Comparison of ENCODE assay signal across 30 mouse cellular contexts in the genomic region with DNA sequence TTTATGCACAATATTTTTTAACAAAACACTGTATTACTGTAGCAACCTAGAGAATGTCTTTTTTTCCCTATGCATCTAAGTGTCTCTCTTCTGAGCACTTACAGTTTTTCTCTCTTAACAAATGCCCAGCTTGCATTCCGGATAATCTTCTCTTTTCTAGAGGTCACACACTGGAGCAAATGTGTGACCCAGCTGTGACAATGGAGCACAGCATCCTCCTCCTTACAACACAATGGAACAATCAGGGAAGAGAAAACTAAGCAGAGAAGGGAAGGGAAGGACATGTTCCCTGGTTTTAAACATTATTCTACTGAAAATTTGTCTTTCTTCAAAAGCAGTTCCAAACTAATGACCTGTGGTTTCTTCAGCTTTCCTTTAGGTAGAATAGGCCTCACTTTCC.
"Had no signal": no experiment of that assay in that cellular context is flagged by ENCODE, and none has a peak within 500 bp of the region (broad histone marks: within the 10 kb centered on the region; RNA-seq: fewer than 3 reads in every experiment).

No protein-coding gene starts in this region.

- H3K9ac ChIP-seq: limb, embryonic 12.5 days; limb, embryonic 13.5 days; limb, embryonic 15.5 days; liver, embryonic 12.5 days; liver, embryonic 13.5 days; liver, embryonic 14.5 days; liver, embryonic 15.5 days; liver, postnatal 0 days; lung, embryonic 14.5 days; lung, embryonic 15.5 days; midbrain, embryonic 12.5 days; midbrain, embryonic 13.5 days; midbrain, embryonic 15.5 days; neural tube, embryonic 12.5 days had no signal

- DNase-seq: left cerebral cortex, postnatal 4 days; liver; liver, embryonic 13.5 days; liver, postnatal 0 days; lung, adult 18-20 months; lung, adult 2 months; lung, embryonic 14.5 days; lung, postnatal 10 days; lung, postnatal 14 days; lung, postnatal 36 days; lung, postnatal 4 days; midbrain, embryonic 14.5 days had no signal

- H3K9me3 ChIP-seq: limb, embryonic 10.5 days; limb, embryonic 12.5 days; limb, embryonic 13.5 days; limb, embryonic 15.5 days; liver, embryonic 12.5 days; liver, embryonic 13.5 days; liver, embryonic 15.5 days; lung, embryonic 15.5 days; megakaryocyte, embryonic 14.5 days; midbrain, embryonic 10.5 days; midbrain, embryonic 12.5 days; midbrain, embryonic 13.5 days; midbrain, embryonic 15.5 days; neural tube, embryonic 12.5 days had no signal

- H3K4me1 ChIP-seq: limb, embryonic 10.5 days; limb, embryonic 12.5 days; limb, embryonic 13.5 days; limb, embryonic 15.5 days; liver, embryonic 12.5 days; liver, embryonic 13.5 days; liver, embryonic 15.5 days; lung, embryonic 15.5 days; megakaryocyte, embryonic 14.5 days; midbrain, embryonic 12.5 days; midbrain, embryonic 15.5 days; neural tube, embryonic 12.5 days had no signal

- H3K36me3 ChIP-seq: limb, embryonic 10.5 days; limb, embryonic 12.5 days; limb, embryonic 13.5 days; limb, embryonic 15.5 days; liver, embryonic 12.5 days; liver, embryonic 13.5 days; liver, embryonic 15.5 days; lung, embryonic 15.5 days; midbrain, embryonic 10.5 days; midbrain, embryonic 12.5 days; midbrain, embryonic 13.5 days; midbrain, embryonic 15.5 days; neural tube, embryonic 12.5 days had no signal

- H3K27me3 ChIP-seq: limb, embryonic 12.5 days; limb, embryonic 13.5 days; limb, embryonic 15.5 days; liver, embryonic 12.5 days; liver, embryonic 13.5 days; liver, embryonic 15.5 days; lung, embryonic 15.5 days; megakaryocyte, embryonic 14.5 days; midbrain, embryonic 12.5 days; midbrain, embryonic 13.5 days; midbrain, embryonic 15.5 days; neural tube, embryonic 12.5 days had no signal

- H3K4me3 ChIP-seq: limb, embryonic 10.5 days; limb, embryonic 12.5 days; limb, embryonic 13.5 days; limb, embryonic 15.5 days; liver, embryonic 12.5 days; liver, embryonic 13.5 days; liver, embryonic 15.5 days; lung, embryonic 15.5 days; megakaryocyte, embryonic 14.5 days; midbrain, embryonic 10.5 days; midbrain, embryonic 12.5 days; midbrain, embryonic 13.5 days; midbrain, embryonic 15.5 days; myocyte; neural tube, embryonic 12.5 days had no signal

- H3K27ac ChIP-seq: limb, embryonic 10.5 days; limb, embryonic 12.5 days; limb, embryonic 13.5 days; limb, embryonic 15.5 days; liver, embryonic 12.5 days; liver, embryonic 13.5 days; liver, embryonic 14.5 days; liver, embryonic 15.5 days; lung, embryonic 15.5 days; macrophage; midbrain, embryonic 10.5 days; midbrain, embryonic 12.5 days; midbrain, embryonic 13.5 days; midbrain, embryonic 15.5 days; neural tube, embryonic 12.5 days had no signal

- H3K4me2 ChIP-seq: limb, embryonic 12.5 days; limb, embryonic 13.5 days; limb, embryonic 15.5 days; liver, embryonic 12.5 days; liver, embryonic 13.5 days; liver, embryonic 15.5 days; lung, embryonic 14.5 days; lung, embryonic 15.5 days; midbrain, embryonic 11.5 days; midbrain, embryonic 12.5 days; midbrain, embryonic 13.5 days; midbrain, embryonic 15.5 days; neural tube, embryonic 12.5 days had no signal

- ATAC-seq: liver, embryonic 12.5 days; liver, postnatal 0 days; lung, postnatal 0 days; midbrain, embryonic 13.5 days; midbrain, embryonic 15.5 days had no signal
